Mouse (Mus musculus): Measurements from ENCODE around the gene Hist1h2bk. TPM values are rescaled to one million over a fixed set of nuclear protein-coding genes. Genes with fewer than 3 reads are reported as not detected.
A peak's percentile ranks its signal among the peaks of the same experiment; 100 is the strongest.

The Hist1h2bk gene
- polyA plus RNA-seq, 1 experiment from 2014 or later = 13.8 TPM

GRCm38 (mm10) chr13:22007121-22007510 lies 28.6 kb upstream of the Hist1h2bk start:
- Histone ChIP-seq H3K9ac (ENCODE audit: low read length) (no peak overlapping the region), H3K27ac (replicated peaks; ENCODE audit: low read depth, low read length) (no peak overlapping the region), H3K4me1 (ENCODE audit: control insufficient read depth, insufficient read depth, low read length) (no peaks in the 10 kb centered on the region; the same call in 1 of the 2 replicates), H3K36me3 (ENCODE audit: control insufficient read depth, insufficient read depth, low read length) (no peaks in the 10 kb centered on the region), H3K9me3 (ENCODE audit: control insufficient read depth, low read length) (no peaks in the 10 kb centered on the region), H3K4me2 (ENCODE audit: low read depth, severe bottlenecking) (peak overlapping the region; percentile 91), H3K27me3 (ENCODE audit: control insufficient read depth, insufficient read depth, low read length) (peaks cover 82% of the 10 kb centered on the region), H3K4me3 (ENCODE audit: low read depth, low read length) (peak overlapping the region; percentile 49)
- ATAC-seq (ENCODE audit: insufficient number of reproducible peaks, low FRiP score, low TSS enrichment, low read depth) (no peak), DNase-seq (ENCODE audit: low spot score) (no peak)
- 2% methylated on average over 18 of the region's 18 CpGs for WGBS

GRCm38 (mm10) chr13:22007872-22008271 lies 27.8 kb upstream of the Hist1h2bk start:
- Histone ChIP-seq H3K4me2 (ENCODE audit: low read depth, severe bottlenecking) (no peak overlapping the region; the same call in 1 of the 2 replicates), H3K4me3 (ENCODE audit: low read depth, low read length) (no peak overlapping the region), H3K36me3 (ENCODE audit: control insufficient read depth, insufficient read depth, low read length) (no peaks in the 10 kb centered on the region), H3K9me3 (ENCODE audit: control insufficient read depth, low read length) (no peaks in the 10 kb centered on the region), H3K9ac (ENCODE audit: low read length) (no peak overlapping the region), H3K27ac (replicated peaks; ENCODE audit: low read depth, low read length) (no peak overlapping the region), H3K27me3 (ENCODE audit: control insufficient read depth, insufficient read depth, low read length) (peaks cover 85% of the 10 kb centered on the region), H3K4me1 (ENCODE audit: control insufficient read depth, insufficient read depth, low read length) (no peaks in the 10 kb centered on the region; the same call in 1 of the 2 replicates)
- DNase-seq (ENCODE audit: low spot score) (no peak), ATAC-seq (ENCODE audit: insufficient number of reproducible peaks, low FRiP score, low TSS enrichment, low read depth) (no peak)
- WGBS = 51% methylated on average over 7 of the region's 7 CpGs

GRCm38 (mm10) chr13:22008707-22009106 lies 27.0 kb upstream of the Hist1h2bk start:
- Histone ChIP-seq H3K4me2 (ENCODE audit: low read depth, severe bottlenecking) (no peak overlapping the region), H3K9ac (ENCODE audit: low read length) (no peak overlapping the region), H3K4me3 (ENCODE audit: low read depth, low read length) (no peak overlapping the region), H3K36me3 (ENCODE audit: control insufficient read depth, insufficient read depth, low read length) (no peaks in the 10 kb centered on the region), H3K27ac (replicated peaks; ENCODE audit: low read depth, low read length) (no peak overlapping the region), H3K27me3 (ENCODE audit: control insufficient read depth, insufficient read depth, low read length) (peaks cover 78% of the 10 kb centered on the region), H3K4me1 (ENCODE audit: control insufficient read depth, insufficient read depth, low read length) (no peaks in the 10 kb centered on the region; the same call in 1 of the 2 replicates), H3K9me3 (ENCODE audit: control insufficient read depth, low read length) (no peaks in the 10 kb centered on the region)
- ATAC-seq (ENCODE audit: insufficient number of reproducible peaks, low FRiP score, low TSS enrichment, low read depth) (no peak), DNase-seq (ENCODE audit: low spot score) (no peak)
- WGBS = 80% methylated on average over 3 of the region's 3 CpGs

GRCm38 (mm10) chr13:22009642-22010041 lies 26.0 kb upstream of the Hist1h2bk start, which contains the start of gene Prss16:
Gene Prss16 (minus strand): TSS chr13:22009742.
- Histone ChIP-seq H3K27me3 (ENCODE audit: control insufficient read depth, insufficient read depth, low read length) (peaks cover 76% of the 10 kb centered on the region), H3K9me3 (ENCODE audit: control insufficient read depth, low read length) (no peaks in the 10 kb centered on the region), H3K4me3 (ENCODE audit: low read depth, low read length) (no peak within 1 kb of the TSS), H3K4me1 (ENCODE audit: control insufficient read depth, insufficient read depth, low read length) (no peaks in the 10 kb centered on the region; the same call in 1 of the 2 replicates), H3K36me3 (ENCODE audit: control insufficient read depth, insufficient read depth, low read length) (no peaks in the 10 kb centered on the region), H3K4me2 (ENCODE audit: low read depth, severe bottlenecking) (no peak within 1 kb of the TSS), H3K9ac (ENCODE audit: low read length) (no peak within 1 kb of the TSS), H3K27ac (replicated peaks; ENCODE audit: low read depth, low read length) (no peak within 1 kb of the TSS)
- no peak for DNase-seq (ENCODE audit: low spot score)
- 46% methylated on average over 7 of the region's 7 CpGs for WGBS
- no peak for ATAC-seq (ENCODE audit: insufficient number of reproducible peaks, low FRiP score, low TSS enrichment, low read depth)

- Histone ChIP-seq H3K9ac (ENCODE audit: low read length) (no peak overlapping the region), H3K9me3 (ENCODE audit: control insufficient read depth, low read length) (no peaks in the 10 kb centered on the region), H3K36me3 (ENCODE audit: control insufficient read depth, insufficient read depth, low read length) (no peaks in the 10 kb centered on the region), H3K4me2 (ENCODE audit: low read depth, severe bottlenecking) (no peak overlapping the region), H3K4me1 (ENCODE audit: control insufficient read depth, insufficient read depth, low read length) (no peaks in the 10 kb centered on the region), H3K4me3 (ENCODE audit: low read depth, low read length) (no peak overlapping the region), H3K27me3 (ENCODE audit: control insufficient read depth, insufficient read depth, low read length) (peaks cover 48% of the 10 kb centered on the region), H3K27ac (replicated peaks; ENCODE audit: low read depth, low read length) (no peak overlapping the region)
- 18% methylated on average over 13 of the region's 13 CpGs for WGBS
- DNase-seq (ENCODE audit: low spot score) (no peak), ATAC-seq (ENCODE audit: insufficient number of reproducible peaks, low FRiP score, low TSS enrichment, low read depth) (no peak)
Measured at GRCm38 (mm10) chr13:22013716-22014115, 22.0 kb upstream of the Hist1h2bk start.

- Histone ChIP-seq H3K4me1 (ENCODE audit: control insufficient read depth, insufficient read depth, low read length) (no peaks in the 10 kb centered on the region), H3K4me2 (ENCODE audit: low read depth, severe bottlenecking) (peak overlapping the region; percentile 23; the same call in 1 of the 2 replicates), H3K9ac (ENCODE audit: low read length) (no peak overlapping the region), H3K9me3 (ENCODE audit: control insufficient read depth, low read length) (no peaks in the 10 kb centered on the region), H3K27ac (replicated peaks; ENCODE audit: low read depth, low read length) (no peak overlapping the region), H3K36me3 (ENCODE audit: control insufficient read depth, insufficient read depth, low read length) (no peaks in the 10 kb centered on the region), H3K4me3 (ENCODE audit: low read depth, low read length) (peak overlapping the region; percentile 8; the same call in 1 of the 2 replicates), H3K27me3 (ENCODE audit: control insufficient read depth, insufficient read depth, low read length) (peaks cover 45% of the 10 kb centered on the region)
- 12% methylated on average over 17 of the region's 17 CpGs for WGBS
- DNase-seq (ENCODE audit: low spot score) (no peak), ATAC-seq (ENCODE audit: insufficient number of reproducible peaks, low FRiP score, low TSS enrichment, low read depth) (no peak)
Measured at GRCm38 (mm10) chr13:22014411-22014845, 21.2 kb upstream of the Hist1h2bk start.

- Histone ChIP-seq H3K9me3 (ENCODE audit: control insufficient read depth, low read length) (no peaks in the 10 kb centered on the region), H3K4me1 (ENCODE audit: control insufficient read depth, insufficient read depth, low read length) (0 out of 2 replicates have a peak, but pooled peaks cover 2% of the 10 kb centered on the region), H3K4me3 (ENCODE audit: low read depth, low read length) (no peak overlapping the region), H3K27ac (replicated peaks; ENCODE audit: low read depth, low read length) (no peak overlapping the region), H3K36me3 (ENCODE audit: control insufficient read depth, insufficient read depth, low read length) (no peaks in the 10 kb centered on the region), H3K9ac (ENCODE audit: low read length) (no peak overlapping the region), H3K27me3 (ENCODE audit: control insufficient read depth, insufficient read depth, low read length) (peaks cover 44% of the 10 kb centered on the region), H3K4me2 (ENCODE audit: low read depth, severe bottlenecking) (no peak overlapping the region)
- DNase-seq (ENCODE audit: low spot score) = peak; percentile 91
- 13% methylated on average over 27 of the region's 27 CpGs for WGBS
- peak; percentile 46; the same call in 1 of the 2 replicates for ATAC-seq (ENCODE audit: insufficient number of reproducible peaks, low FRiP score, low TSS enrichment, low read depth)
Measured at GRCm38 (mm10) chr13:22015479-22016450, 19.9 kb upstream of the Hist1h2bk start.

GRCm38 (mm10) chr13:22019934-22020835 lies 15.5 kb upstream of the Hist1h2bk start:
- Histone ChIP-seq H3K27me3 (ENCODE audit: control insufficient read depth, insufficient read depth, low read length) (peaks cover 19% of the 10 kb centered on the region), H3K9ac (ENCODE audit: low read length) (no peak overlapping the region), H3K4me3 (ENCODE audit: low read depth, low read length) (peak overlapping the region; percentile 38), H3K4me1 (ENCODE audit: control insufficient read depth, insufficient read depth, low read length) (0 out of 2 replicates have a peak, but pooled peaks cover 2% of the 10 kb centered on the region), H3K27ac (replicated peaks; ENCODE audit: low read depth, low read length) (no peak overlapping the region), H3K36me3 (ENCODE audit: control insufficient read depth, insufficient read depth, low read length) (no peaks in the 10 kb centered on the region), H3K4me2 (ENCODE audit: low read depth, severe bottlenecking) (peak overlapping the region; percentile 49), H3K9me3 (ENCODE audit: control insufficient read depth, low read length) (no peaks in the 10 kb centered on the region)
- ATAC-seq (ENCODE audit: insufficient number of reproducible peaks, low FRiP score, low TSS enrichment, low read depth) (no peak; the same call in 1 of the 2 replicates), DNase-seq (ENCODE audit: low spot score) (no peak)
- under 1% methylated on average over 44 of the region's 44 CpGs for WGBS

Measured in limb, embryonic 11.5 days (tissue).